Mouse (Mus musculus) hematopoietic stem cell, adult 5-6 weeks (primary cell): ENCODE results near the gene Naa30. TPM values are rescaled to one million over a fixed set of nuclear protein-coding genes. Genes with fewer than 3 reads are reported as not detected.

Experiments
- ATAC-seq, 2 experiments: fragments of 125-278 bp in 1 of 2; replicated peaks in 1 of 2; 2 replicates each; pipeline ENCODE4 v1.8.0; 2016 to 2017; ENCODE audit warnings: inconsistent platforms in 2 of 2, mild to moderate bottlenecking in 2 of 2, moderate number of reproducible peaks in 2 of 2, low read depth in 1 of 2, moderate TSS enrichment in 1 of 2; ENCODE audit not compliant: low FRiP score in 2 of 2, poor library complexity in 2 of 2, severe bottlenecking in 2 of 2, insufficient read depth in 1 of 2, low TSS enrichment in 1 of 2
- total RNA-seq: library from RNA; stranded (forward); fragments of 172-1452, 232-1000 nt; gene quantifications from 2 replicates; pipeline ENCODE4 v1.2.3, GENCODE M21; 2017

Naa30 gene
- total RNA-seq: 48.3 and 59.9 TPM in 2 replicates

GRCm38 (mm10) chr14:49171867-49172581, at the start of gene Naa30:
Gene Naa30 (plus strand): TSS chr14:49172226.
- ATAC-seq: peak; percentile 98

GRCm38 (mm10) chr14:49127162-49127779, 44.8 kb upstream of the Naa30 start:
- no peak for ATAC-seq

GRCm38 (mm10) chr14:49128544-49129263, 43.3 kb upstream of the Naa30 start:
- ATAC-seq: no peak

GRCm38 (mm10) chr14:49132391-49132790, 39.6 kb upstream of the Naa30 start:
- ATAC-seq: no peak

- no peak for ATAC-seq
Measured at GRCm38 (mm10) chr14:49138171-49138570, 33.9 kb upstream of the Naa30 start.

GRCm38 (mm10) chr14:49140756-49141155, 31.3 kb upstream of the Naa30 start:
- no peak for ATAC-seq

GRCm38 (mm10) chr14:49153801-49154200, 18.2 kb upstream of the Naa30 start:
- ATAC-seq: peak; percentile 53 to 82

DNA sequence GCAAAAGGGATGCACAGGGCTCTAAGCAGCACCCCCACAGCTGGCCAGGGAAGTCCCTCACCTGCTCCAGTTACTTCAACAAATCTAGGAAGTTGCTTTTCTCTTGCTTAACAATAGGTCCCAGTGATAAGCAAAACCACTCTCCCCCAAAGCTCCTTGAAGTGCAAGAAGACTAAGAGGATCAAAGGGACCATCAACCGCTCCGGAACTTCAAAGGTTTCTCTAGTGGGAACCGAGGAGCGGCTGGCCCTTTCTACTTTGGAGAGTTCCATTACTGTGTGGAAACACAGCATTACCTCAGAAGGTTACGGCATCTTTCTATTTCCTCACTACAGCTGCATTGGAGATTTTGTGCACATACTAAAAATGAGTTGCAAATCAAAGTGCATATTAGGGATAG, 16.5 kb upstream of the Naa30 start:
- no peak for ATAC-seq

DNA sequence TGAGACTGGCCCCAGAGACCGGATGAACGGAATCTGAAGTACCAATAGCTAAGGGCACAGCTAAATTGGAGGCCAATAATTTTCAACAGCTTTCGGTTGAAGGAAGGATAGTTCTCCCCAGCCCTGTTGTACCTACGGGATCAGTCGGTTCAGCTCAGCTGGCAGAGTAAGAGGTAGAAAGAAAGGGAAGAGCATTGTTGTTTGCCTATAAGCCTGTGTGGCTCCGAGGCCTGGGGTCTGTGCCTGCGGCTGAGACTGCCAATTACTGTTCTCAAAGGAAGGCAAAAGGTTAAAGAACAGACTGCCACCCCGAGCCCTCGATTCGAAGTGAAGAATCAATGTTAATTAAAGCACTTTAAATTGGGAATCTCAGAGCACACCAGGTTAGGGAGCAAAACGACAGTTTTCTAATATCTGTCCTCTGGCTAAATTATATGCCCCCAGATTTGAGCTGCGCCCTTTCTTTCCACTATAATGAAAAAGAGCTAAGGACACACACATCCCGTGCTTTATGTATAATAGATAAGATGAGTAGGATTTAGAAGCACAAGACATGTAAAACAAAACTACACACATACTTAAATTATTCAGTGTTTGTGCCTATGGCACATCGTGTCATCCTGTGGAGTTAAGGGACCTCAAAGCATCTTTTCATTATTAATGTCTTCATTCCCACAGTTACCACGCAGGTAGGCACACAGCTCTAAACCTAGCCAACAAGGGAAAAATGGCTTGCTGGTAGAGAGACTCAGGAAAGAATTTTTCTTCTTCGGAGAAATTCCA, 13.7 kb upstream of the Naa30 start:
- no peak for ATAC-seq

- ATAC-seq: no peak
Measured at GRCm38 (mm10) chr14:49171286-49171685, 740 bp upstream of the Naa30 start.

- ATAC-seq: peak in 1 of 2 experiments; percentile 38; a peak in 2 of 4 replicates
Measured at GRCm38 (mm10) chr14:49172582-49172988, 559 bp downstream of the Naa30 start.

DNA sequence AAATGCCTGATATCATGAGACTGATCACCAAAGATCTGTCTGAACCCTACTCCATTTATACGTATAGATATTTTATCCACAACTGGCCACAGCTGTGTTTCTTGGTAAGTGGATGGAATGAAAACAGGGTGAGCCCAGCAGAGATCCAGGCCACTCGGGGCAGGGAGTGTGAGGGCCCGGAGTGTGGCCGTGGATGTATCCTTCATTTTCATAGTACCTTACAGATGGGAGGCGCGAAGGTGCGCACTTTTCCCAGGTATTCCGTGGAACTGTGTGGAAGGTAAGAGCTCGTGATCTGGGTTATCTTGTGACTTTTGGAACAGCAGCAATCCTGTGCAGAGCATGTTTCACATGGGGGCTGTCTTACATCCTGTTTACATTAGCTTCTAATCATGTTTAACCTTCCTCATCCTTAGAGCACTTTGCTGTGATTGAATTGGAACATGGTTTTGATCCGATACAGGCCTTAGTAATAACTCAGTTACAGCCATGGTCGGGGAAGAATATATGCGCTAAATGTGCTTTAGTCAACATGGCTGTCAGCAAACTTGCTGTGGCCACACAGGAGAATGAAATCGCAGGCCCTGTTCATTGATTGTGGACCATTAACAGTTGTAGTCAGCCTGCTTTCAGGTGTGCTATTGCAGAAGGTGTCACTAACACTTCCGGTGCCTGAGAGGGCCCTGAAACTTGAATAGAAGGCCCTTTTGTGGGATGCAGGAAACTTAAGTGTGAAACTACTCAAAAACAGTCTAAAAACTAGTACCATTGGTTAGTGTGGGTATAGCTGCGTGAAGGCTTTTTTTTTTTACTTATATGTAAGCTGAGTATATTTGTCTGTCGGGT, 1.5 kb downstream of the Naa30 start:
- ATAC-seq: no peak

- ATAC-seq: no peak
Measured at GRCm38 (mm10) chr14:49179736-49180135, 7.7 kb downstream of the Naa30 start.

DNA sequence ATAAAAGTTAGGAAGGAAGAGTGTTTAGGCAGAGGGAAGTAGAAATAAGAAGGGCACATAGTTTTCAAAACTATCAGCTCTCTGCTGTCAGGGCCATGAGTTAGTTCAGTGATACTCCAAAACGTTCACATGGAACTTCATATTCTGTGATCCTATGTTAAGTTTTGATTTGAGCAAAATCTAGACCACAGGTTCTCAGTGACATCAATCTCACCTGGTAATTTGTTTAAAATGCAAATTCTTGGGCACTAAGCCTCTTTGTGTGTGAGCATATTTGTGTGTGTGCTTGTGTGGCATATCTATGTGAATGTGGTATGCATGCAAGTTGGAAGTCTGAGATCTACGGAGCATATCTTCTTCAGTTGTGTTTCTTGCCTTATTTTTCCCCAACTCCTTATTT, 14.2 kb downstream of the Naa30 start:
- no peak for ATAC-seq

DNA sequence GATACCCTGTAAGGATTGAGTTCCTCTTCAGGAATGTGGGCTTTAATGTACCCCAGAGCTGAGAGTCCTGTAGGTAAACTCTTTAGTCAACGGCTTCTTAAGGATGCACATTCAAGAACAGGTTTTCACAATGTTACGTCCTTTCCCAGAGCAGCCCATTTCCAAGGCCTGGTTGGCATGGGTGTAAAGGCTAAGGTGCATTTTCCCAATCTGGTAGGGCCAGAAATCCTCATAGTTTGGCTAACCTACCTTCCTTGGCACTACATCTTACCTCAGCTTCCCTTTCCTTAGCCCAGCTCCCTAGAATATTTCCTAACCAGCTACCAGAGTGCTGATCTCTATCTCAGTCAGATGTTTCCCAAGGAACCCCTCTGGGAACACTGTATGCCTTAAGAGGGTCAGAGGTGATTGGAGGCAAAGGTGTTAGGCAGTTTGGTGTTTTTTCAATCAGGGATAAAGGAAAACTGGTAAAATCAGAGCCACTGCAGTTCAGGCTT, 25.1 kb downstream of the Naa30 start:
- no peak for ATAC-seq

- ATAC-seq: no peak
Measured at GRCm38 (mm10) chr14:49201073-49201778, 29.2 kb downstream of the Naa30 start.
